Mouse (Mus musculus) T-helper 2 cell (primary cell): ENCODE results near the gene Cacna2d3.

Source experiments
- in situ Hi-C: fragments of 300-600 bp; cut with MboI, MseI; formaldehyde crosslinking; loops from one replicate; pipeline ENCODE4 v1.15.1; 2025; ENCODE audit warnings: high pct_unique_total_duplicates

The Cacna2d3 gene

DNA sequence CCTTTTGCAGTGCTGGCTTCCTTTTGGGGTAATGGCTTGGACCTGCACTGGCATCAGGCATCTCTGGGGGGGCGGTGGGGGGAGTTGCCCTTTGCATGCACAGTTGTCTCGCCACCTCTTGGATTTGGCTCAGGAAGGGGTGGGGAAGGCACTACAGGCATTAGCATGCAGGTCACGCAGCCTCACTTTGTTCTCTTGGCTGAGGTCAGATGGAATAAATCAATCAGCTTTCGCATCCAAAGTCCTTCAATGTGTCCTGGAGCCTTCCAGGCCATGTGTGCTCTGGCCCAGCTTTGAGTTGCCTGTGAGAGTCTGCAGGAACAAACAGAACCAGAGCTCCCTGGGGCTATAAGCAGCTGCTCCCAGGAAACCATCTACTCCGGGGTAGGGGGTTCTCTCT, 705.8 kb downstream of the Cacna2d3 start:
- in situ Hi-C loops: no loop called here

DNA sequence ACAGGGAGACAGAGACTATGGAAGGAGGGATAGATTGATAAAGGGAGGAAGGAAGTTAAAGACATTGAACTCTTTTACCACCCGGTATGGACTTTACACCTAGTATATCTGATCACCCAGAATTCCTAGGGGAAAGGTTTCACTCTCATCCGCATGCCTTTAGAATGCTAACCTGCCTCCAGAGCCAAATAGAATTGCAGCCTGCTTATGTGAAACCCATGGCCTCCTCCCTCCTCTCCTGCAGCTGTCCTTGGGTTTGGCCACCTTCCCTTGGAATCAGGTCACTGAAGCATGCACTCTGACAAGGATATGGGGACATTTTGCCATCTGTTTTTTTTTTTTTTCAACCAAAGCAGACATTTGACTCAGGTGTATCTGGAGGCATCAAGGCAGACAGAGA, 707.0 kb downstream of the Cacna2d3 start:
- in situ Hi-C loops: no loop called here

DNA sequence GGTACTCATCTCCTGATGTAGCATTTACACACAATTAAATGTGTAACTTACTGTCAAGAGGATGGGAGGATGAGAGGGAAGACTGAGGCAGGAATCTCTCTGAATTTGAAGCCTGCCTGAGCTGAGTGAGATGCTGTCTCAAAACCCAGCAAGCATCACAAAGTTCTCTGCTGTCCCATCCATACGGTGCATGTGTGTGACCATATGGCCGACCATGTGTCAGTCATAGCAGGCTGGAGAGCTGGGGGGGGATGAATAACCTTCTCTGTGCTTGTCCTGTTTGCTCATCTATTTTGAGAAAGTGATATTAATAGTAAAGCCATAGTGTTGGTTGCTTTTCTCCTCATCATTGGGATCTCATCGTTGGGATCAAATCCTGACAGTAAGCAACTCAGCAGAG, 708.5 kb downstream of the Cacna2d3 start:
- in situ Hi-C loops: no loop called here

DNA sequence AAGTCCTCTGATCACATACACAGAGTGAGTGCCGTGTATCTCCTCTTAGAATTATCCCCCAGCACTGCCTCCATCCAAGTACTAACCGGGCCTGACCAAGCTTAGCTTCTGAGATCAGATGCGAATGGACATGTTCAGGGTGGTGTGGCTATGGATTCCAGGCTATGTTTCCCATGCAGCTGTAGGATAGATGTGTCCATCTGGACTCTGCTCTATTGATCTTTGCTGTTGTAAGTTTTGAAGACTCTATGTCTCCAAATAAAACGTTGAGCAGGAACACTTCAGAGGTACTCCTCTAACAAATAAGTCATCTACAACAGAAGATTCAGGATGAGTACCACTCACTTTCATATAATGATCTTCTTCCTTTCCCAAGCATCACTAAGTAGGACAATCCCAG, 712.0 kb downstream of the Cacna2d3 start:
- in situ Hi-C loops: no loop called here

DNA sequence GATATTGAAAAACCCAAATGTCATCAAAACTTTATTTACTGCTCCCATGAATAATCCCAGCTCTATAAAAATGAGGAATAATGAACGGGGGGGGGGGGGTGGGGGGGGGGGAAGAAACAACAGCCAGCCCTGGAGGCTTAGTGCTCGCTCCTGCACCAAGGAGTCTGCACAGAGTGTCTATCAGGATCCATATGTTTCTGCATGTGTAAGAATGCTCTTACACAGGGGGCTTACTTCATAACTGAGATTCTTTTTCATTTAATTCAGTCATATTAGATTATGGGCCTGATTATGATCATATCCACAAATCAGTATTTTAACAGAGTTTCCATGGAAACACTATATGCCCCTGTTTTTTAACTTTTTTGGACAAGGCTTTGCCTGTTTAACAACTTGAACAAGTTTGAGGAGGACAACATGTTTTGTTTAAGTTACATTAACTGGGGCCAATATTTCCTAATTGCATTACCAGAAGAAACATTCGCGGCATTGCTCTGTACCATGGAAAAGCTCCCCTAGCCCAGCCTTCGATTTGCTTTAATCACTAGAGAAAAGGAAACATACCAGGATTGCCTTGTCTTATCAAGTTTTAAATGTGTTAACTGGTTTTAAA, 716.3 kb downstream of the Cacna2d3 start:
- in situ Hi-C loops: no loop called here

DNA sequence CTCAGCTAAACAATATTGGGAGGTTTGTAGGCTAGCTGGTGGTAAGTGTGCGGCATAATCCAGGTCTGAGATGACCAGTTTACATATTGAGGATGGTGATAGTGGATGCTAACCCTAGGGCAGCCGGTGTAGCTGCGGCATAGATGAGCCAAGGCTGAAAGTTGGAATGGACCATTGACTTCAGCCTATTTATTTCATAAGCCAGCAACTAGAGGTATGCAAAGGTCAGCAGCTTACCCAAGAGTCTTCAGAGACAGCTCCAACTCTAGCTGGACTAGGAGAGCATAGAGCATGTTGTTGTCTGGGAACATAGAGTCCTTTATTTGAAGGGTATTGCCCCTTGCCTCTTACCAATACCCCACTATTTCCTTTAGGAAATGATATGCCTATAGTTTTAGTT, 725.1 kb downstream of the Cacna2d3 start:
- in situ Hi-C loops: no loop called here

DNA sequence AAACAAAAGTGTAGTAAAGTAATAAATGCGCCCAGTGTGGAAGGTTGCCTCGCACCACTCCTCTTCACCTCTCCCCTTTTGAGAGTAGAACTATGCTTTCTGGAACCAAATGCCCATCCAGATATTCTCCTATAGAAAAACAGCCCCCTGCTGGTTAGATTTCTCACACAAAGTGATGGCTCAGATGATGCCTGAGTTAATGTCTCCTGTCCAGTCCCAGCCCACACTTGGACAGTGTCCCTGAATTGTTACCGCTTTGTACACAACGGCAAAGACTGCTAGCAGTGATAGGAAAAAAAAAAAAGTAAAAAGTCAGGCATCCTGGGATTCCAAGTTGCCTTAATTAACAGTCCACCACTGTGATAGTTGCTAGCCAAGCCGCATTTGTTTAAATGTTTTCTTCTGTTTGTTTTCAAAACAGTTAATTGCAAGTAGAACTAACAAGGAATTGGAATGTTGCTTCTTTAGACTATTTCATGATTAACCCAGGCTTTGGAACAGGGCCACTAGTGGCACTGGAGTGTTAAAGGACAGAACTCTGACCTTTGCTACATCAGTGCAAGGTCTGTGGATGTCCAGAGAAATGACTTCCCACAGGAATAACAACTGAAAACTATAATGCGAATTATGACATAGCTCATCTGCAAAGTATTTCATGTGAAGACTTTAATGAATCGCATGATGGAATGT, 733.3 kb downstream of the Cacna2d3 start:
- in situ Hi-C loops: no loop called here

DNA sequence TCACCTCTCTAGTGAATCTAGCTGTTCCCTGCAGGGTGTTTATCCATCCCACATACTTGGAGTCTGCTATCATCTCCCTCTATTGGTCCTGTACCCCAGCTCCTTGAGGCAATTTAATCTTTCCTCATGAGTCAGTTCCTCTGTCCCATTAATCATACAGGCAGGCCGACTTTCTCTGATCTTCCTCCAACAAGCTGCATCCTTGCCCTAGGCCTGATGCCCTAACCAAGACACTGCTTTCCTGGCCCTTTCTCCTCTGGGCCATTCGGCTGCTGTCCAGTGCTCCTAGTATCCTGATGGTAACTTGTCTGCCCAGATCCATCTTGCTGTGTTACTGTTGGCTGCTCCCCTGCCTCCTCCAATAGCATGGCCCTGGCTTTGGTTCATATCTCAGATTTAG, 737.4 kb downstream of the Cacna2d3 start:
- in situ Hi-C loops: no loop called here

DNA sequence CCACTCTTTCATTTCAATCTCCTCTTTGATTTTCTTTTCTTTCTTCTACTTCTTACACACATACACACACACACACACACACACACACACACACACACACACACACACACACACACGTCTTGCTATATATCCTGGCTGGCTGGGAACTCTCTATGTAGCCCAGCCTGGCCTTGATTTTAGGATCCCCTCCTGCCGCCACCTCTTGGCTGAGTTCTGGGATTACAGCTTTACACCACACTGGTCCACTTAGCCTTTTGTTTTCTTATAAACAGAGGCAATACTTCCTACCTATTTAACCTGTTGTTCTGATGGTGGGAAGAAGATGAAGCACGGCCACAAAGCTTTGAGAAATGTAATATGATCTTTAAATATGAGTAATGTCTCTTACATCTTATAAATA, 741.2 kb downstream of the Cacna2d3 start:
- in situ Hi-C loops: no loop called here

DNA sequence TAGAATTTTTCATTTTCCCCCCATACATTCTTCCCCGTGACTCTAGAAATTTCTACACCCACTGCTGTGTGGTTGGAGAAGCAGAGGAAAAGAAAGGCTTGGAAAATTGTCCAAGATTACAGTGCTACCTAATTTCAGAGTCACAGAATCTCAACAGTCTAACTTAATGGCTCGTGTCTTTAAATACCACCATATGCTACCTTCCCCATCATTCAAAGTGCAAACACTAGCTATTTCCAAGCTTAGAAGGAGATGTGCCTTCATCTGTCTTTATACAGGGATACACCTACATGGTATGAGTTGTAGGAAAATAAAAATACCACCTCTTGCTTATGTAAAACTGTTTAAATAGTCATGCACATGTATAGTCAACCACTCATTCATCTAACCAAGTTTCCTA, 742.4 kb downstream of the Cacna2d3 start:
- in situ Hi-C loops: no loop called here

DNA sequence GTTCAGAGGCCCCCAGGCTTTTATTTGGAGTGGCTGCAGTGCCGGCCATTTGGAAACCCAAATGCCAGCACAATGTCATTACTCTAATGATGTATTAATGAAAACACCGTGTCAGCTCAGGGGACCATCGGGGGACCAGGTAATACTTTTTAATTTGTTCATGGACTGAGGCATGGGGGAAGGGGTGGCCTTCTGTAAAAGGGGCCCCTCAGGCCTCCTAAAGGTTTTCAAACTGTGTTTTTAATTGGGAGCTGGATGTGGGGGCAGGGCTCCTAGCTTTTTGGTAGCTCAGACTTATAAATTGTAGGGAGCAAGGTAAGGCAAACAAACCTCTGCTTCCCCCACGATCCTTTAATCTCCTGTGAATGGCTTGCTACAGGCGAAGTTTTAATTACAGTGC, 749.0 kb downstream of the Cacna2d3 start:
- in situ Hi-C loops: no loop called here

DNA sequence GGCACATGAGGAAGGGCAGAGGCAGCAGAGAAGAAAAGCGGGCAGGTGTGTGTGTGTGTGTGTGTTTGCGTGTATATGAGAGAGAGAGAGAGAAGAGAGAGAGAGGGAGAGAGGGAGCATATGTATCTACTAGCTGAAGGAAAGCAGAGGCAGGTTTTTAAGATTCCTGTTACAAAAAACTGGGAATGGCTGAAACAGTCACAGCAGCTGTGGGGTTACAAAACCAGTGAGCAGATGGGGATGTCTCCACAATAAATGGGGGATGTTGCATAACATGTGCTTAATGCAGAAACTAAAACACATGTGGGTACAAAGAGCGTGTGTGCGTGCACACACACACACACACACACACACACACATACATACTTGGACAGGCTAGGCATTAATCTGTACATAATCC, 752.4 kb downstream of the Cacna2d3 start:
- in situ Hi-C loops: no loop called here

DNA sequence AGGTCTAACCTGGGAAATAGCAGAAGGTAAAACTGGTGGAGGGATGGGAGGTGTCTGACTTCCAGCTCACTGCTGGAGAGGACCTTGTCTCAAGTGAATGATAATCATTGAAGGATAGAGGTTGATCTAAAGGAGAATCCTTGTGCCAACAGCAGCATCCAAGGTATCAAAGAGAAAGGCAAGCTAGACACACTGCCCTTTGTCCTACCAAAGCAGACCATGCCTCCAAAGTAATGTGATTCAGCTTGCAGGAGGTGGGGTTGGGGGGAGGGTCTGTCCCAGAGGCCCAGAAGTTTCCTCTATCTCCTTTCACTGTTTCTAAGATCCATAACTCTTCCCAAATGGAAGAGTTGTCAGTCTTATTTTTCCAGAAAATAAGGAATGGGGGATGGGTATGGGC, 754.8 kb downstream of the Cacna2d3 start:
- in situ Hi-C loops: no loop called here

DNA sequence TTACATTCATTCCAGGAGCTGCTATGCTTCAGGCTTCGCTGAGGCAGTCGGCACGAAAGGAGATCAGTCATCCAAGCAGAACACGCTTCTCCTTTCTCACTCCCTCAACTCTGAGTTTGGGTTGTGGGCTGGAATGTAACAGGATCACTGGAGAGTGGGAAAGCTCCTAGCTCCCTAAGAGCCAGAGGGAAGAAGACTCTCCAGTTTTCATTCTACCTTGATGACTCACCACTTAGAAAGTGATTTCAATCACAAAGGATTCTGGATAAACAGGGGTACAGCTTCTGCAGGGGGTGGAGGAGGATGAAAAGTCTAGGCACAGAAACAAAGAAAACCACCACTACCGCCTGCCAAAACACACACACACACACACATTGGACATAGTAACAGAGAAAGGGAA, 760.3 kb downstream of the Cacna2d3 start:
- in situ Hi-C loops: no loop called here

DNA sequence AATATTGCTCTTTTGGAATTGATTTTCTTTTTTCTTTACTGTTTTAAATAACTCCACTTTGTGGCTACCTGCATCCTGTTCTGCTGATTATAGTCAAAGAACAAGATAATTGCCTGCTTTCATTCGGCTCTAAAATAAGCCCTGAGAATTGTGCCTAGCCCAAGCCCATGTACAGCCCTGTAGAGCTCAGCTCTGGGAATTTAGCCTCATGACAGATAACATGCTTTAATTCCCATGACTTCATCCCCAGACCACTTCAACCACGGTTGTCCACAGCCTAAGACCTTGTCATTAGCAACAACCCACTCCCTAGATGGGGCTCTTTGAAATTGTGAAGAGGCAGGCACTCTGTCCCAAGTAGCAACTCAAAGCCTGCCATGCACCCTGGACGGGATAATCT, 762.6 kb downstream of the Cacna2d3 start:
- in situ Hi-C loops: no loop called here

DNA sequence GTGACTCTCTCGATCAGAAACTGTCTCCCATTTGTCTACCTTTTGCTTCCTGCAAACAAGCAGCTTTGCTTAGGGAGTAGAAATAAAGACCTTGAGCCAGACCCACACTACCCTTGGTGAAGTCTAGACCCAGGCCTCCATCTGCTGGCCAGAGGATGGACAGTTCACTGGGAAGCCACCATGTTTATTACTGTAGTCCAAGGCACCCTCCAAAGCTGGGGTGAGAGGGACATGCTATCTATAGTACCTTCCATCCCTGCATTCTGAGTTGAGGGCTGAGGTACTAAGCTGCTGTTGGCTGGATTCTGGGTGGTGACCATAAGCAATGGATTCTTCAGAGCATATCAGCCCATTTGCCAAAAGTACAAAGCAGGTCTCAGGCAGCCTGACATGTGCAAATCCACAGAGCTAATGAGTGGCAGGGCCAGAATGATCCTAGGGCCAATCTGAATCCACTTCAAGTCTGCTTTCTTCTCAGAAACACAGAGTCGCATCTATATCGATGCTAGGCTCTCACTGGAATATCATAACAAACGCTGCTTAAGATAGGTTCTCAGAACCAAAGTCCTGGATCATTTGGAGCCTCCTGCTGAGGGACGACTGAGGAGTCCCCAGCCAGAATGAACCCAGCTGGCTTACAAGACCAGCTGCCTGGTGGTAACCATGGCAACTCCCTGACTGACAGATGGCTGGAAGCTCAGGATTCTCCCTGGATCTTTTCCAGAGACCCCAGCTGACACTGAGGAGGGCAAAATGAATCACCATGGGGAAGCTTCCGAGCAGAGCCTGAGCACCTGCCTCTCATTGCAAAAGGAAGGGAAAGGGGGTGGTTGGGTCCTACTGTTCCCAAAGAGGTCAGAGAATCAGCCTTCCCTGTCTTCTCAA, 763.3 kb downstream of the Cacna2d3 start:
- in situ Hi-C loops: no loop called here

DNA sequence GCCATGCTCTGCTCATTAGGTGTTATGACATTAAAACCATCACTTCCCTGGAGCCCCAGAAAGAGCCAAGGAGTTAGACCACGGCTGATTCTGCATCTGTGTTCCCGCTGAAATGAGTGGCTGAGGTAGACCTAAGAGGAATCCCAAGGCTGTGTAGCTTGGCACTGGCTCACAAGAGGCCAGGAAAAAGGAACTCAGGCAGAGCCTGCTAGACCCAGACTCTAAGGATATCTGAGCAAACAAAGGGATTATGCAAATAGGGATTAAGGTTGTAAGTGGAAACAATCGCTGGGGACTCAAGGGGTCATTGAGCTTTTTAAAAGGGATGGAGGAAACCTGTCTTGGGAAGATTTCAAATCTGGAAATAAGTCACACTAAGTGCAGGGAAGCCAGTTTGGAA, 766.5 kb downstream of the Cacna2d3 start:
- in situ Hi-C loops: no loop called here

DNA sequence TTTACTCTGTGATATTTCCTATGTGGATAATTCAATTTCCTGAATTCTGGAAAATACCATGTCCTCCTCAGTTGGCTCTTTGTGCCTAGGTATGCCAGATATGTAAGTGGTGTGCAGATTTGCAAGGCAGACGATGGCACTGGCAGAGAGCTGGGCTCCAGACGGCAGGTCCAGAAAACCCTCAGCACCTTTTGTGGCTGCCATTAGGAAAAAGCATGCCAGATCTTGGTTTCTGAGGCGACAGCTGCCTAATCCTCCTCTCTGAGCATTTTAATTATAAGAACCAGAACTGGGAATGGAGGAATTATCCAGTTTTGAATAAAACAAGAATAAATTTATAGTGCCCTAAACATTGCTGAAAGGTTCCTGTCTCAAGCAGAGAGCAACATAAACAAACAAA, 767.1 kb downstream of the Cacna2d3 start:
- in situ Hi-C loops: no loop called here

DNA sequence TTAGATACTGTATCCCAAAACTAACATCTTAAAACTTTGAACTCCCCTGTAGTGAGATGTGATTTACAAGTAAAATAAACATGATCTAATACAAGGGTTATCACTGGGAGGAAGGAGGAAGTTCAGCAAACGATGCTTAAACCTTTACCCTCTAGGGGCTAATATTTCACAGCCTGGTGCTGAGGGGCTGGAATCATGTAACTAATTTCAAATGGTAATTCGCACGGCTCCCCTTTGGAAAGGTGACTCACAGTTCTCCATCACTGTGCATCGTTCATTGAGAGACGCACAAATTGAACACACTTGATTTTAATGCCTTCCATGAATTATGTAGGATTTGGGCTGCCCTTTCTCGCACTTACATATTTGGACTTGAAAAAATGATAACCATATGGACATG, 767.6 kb downstream of the Cacna2d3 start:
- in situ Hi-C loops: no loop called here

DNA sequence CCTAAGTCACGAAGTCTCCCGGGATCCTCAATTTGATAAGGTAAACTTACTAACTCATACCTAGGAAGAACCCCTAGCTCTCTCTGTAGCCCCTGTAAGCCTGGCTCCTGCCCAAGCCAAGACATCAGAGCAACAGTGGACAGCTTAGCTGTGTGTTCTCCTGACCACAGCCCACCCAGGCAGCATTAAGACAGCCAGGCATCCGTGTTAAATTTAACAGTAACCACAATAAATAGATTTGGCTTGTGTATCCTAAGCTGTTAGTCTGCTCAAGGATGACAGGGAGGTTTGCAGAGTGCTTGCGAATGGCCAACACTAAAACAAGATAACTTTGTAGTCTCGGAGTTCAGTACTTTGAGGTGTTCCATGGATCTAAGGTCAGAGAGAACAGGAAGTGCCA, 768.3 kb downstream of the Cacna2d3 start:
- in situ Hi-C loops: no loop called here

DNA sequence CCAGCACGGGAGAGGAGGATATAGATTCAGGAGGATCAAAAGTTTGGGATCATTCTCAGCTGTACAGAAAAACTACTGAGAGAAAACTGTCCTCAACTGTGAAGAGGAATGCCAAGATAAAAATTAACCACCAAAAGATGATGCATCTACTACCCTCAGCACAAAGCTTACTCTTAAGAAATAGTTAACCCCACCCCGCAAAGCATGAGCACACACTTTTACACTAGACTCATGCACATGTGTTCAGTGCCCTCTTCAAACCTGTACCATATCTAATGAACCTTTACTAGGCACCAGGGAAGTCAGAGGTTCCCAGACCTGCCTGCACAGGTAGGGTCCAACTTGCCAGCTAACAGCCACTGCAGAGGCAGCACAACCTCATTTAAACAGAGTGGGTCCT, 771.2 kb downstream of the Cacna2d3 start:
- in situ Hi-C loops: no loop called here

DNA sequence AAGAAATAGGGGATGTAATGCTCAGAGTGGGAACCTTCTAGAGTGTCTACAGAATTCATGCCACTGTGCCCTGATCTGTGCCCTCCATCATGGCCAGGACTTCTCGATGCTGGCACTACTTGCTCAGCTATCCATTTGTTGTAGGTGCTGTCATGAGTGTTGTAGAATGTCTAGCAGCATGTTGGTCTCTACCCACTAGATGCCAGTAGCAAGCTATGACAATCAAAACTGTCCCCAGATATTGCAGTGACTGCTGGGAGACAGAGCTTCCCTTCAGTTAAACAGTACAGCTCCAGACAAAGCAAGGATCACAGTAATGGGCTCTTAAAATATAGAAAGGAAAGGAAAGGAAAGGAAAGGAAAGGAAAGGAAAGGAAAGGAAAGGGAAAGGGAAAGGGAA, 771.9 kb downstream of the Cacna2d3 start:
- in situ Hi-C loops: no loop called here
